Mouse (Mus musculus) embryo, embryonic 9.5 days (tissue): Measurements from ENCODE around the gene Cacna1d.

Experiments
- DNase-seq: peaks from one replicate; pipeline ENCODE4 v3.0.0-alpha.2; 2017; ENCODE audit errors: extremely low spot score

The Cacna1d gene

DNA sequence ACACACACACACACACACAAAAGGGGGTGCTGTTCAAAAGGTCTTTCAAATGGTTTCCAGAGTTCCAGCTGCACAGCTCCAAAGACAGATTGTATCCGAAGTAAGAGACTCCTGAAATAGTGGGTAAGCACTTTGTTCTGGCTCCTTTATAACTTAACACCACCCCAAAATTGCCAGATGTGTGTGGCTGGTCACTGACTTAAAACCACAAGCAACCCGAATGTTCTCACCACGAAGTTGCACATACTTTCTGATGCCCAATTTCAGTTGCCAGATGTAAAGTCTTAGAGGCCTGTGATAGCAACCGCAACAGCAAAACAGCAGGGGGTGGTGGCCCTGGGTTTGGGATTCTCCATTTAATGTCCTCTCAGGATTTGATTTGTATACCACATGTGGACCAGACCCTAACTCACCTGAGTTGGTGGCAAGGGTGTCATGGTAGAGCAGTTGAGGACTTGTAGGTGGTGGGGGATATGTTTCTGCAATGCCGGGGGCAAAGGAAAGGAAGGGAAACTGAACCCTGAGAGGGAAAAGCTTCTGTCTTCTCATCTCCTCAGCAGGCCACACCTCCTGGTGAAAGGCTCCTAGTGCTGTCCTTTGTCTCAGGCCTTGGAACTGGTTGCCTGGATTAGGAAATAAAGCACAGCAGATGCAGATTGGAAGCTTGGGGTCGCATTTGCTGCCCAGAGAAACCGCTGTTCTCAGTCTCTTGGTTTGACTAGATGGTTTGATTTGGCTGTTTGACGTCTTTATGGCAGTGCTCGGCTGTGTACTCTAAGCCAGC lies 471.3 kb downstream of the Cacna1d start:
- DNase-seq = no peak

DNA sequence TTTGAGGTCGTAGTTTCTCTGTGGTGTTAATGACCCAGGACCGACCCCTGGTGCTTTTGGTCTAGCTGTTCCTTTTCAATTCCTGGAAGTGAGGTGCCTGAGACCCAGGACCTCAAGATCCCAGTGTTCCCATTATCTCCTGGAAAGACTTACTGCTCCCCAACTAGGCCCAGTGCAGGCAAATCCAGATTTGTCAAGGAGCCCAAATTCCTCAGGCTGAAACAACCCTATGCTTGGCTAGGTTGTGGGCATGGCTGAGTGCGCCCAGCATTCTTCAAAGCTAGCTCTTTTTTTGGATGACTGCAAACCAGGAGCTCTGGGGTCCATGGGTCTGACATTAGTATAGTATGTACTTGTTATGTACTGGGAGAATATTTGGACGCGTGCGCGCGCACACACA lies 471.9 kb downstream of the Cacna1d start:
- no peak for DNase-seq

DNA sequence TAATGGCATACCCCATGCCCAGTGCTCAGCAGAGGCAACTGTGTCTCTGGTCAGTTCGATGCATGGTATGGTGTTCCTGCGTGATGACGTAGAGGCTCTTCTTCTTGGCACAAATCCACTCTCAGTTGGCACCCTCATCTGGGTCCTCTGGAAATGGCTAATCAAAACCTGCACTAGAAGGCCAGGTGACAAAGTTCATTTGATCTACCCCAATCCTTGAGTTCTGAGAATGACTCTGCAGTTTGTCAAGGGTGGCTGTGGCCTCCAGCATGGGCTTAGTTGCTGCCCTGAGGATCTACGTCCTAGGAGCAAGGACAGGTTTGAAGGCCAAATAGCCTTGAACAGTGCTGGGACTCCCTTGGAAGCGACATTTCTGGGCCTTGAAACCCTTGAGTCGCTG lies 472.4 kb downstream of the Cacna1d start:
- no peak for DNase-seq

DNA sequence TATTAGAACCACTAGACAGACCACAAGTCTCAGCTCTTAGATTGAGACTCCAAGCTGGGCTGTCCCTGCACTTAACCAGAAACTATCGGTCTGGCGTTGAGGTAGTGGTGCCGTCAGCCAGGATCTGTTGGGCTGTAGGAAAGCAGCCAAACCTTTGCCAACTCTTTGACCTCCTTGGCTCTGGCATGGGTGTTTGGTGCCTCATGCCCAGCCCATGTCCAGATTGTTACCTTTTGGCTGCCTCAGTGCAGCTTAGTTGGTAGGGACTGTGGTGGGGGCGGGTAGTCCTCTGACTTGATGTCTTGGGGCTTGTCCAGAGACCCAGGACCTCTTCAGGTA lies 472.8 kb downstream of the Cacna1d start:
- no peak for DNase-seq

DNA sequence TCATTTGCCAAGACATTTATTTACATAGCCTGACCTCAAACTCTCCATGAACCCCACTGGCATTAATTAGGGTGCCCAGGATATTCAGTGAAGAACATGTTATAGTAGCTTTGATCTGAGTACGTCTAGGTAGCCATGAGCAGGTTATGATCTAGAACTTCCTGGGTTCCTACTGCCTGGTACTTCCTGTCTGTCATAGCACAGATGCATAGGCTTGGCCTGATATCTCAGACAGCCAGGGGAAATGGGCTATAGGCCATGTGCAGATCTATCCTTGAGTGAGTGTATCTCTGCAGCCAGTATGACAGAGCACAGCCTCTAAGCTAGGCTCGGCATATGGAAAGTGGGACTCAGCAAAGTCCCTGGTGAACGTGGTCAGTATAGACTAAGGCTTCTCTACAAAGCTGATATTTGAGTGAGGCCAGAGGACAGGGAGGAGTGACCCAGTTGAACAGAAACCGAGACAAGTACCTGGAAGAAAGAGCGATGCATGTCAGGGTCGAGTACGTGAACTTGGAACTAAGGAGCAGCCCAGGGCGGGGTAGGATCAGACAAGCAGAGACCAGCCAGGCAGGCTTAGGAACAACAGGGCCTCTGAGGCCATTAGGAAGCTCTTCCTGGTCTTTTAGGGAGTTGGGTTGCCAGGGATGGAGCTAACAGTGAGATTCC lies 473.3 kb downstream of the Cacna1d start:
- no peak for DNase-seq

DNA sequence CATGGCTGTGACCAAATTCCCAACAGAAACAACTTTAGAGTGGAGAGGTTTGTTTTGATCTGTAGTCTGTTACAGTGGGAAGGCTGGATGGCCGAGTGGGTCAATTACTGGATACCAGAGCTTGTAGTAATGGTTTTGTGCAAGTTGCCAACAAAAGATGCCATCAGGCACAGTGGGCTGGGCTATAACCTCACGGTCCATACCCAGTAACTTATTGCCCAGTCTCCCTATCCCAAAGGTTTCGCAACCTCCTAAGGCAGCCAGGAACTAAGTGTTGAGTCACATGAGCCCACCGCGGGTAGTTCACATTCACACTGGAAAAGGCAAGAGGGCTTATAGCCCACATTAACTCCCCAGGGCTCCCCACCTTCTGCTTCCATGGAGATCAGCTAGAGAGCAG lies 474.6 kb downstream of the Cacna1d start:
- DNase-seq = no peak

DNA sequence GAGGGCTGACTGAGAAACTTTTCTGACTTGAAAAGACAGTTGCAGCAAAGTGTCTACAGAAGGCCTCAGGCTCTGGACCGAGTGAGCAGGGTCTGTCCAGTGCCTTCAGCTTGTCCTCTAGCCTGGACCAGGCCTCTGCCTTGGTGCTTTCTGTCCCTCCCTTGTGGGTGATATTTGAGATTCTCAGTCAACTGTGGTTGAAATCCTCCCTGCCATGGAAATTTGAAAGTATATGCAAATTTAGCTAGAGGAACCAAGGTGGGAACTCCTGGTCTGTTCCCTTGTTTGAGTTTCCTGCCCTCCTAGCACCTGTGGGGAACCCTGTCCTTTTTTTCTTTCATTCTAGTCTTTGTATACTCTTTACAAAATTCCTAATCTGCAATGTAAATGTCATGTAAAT lies 476.2 kb downstream of the Cacna1d start:
- DNase-seq = no peak

DNA sequence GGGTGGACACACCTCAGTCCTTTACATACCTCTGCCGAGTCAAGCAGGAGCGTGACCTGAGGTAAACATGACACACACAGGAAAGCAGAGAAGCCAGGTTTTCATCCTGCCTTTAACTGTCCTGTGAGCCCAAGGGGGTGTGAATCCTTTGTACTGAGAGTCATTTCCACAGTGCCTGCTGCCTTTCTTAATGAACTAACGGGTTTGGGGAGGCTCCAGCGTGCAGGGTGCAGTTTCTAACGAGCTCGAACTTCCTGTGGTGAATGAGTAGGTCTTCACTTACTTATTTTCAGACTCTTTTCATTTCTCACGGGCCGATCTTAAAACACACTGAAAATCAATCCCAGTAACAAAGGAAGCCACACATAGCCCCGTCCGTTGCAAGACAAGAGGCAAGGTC lies 476.8 kb downstream of the Cacna1d start:
- no peak for DNase-seq

DNA sequence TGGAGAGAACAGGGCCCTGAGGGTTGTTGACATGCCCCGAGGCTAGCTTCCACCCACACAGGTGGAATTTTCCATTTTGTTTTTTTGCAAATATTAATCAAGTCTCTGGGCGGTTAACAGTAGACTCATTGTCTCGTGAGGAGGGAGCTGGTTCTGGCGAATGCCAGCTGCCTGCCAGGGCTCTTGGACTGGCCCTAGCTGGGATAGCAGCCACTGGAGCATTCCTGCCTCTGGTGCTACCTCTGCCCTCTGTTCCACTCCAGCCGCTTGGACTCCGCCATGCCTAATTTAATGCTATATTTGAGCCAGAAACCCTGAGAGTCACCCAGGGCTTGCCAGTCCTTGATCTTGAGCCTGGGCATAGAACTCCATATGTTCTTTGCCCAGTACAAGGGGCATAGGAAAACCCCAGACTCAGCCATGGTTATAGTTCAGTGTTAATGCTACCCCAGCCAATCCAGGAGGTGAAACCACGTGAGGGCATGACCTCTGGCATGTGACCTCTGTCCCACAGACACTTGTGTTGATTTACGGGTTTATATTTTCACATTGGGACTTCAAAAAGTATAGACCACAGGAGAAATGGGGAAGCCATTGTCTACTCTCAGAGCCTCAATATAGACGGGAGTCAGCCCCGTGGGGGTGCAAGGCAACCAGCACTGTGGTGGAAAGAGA lies 479.2 kb downstream of the Cacna1d start:
- DNase-seq = no peak

DNA sequence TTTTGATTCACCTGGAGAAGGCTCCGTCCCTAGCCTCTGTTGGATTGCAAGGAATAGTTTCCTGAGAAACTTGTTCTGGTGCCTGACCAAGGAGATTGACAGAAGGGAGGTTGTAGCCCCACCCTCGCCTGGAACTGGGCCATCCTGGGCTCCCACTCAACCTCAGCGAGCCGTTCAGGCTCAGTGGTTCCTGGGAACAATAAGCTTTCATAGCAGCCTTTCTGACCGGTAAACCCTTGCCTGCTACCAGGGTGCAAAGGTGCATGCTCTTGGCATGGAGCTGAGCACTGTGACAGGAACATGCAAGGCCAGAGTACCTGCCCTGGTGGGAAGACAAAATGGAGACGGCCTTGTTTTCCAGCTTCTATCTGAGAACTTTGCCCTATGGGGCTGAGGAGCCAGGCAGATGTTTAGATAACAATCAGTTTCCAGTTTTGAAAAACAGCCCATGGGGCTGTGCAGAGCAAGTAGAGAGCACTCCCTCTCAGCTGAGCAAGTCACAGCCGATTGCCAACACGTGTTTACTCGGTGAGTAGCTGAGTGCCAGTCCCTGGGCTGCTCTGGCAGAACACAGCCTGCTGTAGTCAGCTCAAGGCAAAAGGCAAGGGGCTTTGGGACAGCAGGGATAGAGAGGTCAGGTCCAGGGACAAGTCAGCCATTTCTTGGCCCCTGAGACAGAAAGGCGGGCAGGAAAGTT lies 481.2 kb downstream of the Cacna1d start:
- no peak for DNase-seq

DNA sequence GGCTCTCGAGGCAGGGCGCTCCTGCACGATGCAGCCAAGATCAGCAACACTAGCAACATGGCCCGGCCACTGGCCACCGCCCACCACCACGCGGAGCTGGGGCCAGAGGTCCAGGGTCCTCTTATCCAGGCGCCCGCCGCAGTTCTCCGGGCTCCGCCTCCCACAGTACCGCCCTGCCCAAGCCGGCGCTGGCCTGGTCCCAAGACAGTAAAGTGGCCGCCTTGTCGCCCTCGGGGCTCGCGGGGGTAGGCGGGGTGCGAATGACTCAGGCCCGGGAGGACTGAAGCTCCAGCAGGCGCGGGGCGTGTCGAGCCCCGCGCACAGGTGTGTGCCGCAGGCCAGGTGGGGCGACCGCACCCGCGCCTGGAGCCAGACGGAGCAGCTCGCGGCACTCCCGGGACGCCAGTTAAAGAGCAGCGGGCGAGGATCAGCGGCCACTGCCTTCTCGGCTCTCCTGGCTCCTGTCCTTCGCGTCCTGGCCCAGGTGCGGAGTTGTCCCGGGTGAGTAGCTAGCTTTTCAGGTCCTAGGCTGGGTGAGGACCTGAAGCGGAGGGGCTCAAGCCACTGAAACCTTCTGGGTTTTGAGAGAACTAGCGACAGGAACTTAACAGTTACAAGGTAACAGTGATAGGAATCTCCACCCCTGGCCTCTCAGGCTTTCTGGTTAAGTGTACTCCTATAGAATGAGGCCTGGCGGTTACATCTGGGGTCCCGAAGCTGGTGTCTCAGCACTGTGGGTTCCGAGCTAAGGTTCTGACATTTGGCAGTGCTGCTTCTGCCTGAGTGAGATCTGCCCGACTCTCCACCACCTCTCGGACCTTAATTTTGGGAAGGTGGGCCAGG lies 482.3 kb downstream of the Cacna1d start, which contains the start of the genes Il17rb and Chdh:
TSS of gene Il17rb (minus strand) at position 164 of the 843 bp plus-strand sequence.
TSS of gene Chdh (plus strand) at position 291 of the 843 bp plus-strand sequence.
- peak; percentile 52 for DNase-seq

DNA sequence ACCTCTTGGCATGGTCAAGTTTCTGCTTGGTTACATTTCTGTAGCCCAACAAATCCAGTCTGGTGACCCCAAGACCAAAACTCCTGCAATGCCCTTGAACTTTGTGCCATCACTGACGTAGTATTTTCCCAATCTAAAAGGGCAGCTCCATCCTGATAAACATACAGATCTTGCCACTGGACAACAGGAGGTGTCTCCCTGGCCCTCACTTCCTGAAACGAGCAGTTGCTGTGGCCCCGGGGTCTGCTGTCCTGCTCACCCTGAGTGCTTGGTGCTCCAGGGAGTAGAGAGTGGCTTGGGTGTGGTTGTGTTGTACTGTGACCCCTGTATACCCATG lies 491.8 kb downstream of the Cacna1d start:
- DNase-seq = no peak

DNA sequence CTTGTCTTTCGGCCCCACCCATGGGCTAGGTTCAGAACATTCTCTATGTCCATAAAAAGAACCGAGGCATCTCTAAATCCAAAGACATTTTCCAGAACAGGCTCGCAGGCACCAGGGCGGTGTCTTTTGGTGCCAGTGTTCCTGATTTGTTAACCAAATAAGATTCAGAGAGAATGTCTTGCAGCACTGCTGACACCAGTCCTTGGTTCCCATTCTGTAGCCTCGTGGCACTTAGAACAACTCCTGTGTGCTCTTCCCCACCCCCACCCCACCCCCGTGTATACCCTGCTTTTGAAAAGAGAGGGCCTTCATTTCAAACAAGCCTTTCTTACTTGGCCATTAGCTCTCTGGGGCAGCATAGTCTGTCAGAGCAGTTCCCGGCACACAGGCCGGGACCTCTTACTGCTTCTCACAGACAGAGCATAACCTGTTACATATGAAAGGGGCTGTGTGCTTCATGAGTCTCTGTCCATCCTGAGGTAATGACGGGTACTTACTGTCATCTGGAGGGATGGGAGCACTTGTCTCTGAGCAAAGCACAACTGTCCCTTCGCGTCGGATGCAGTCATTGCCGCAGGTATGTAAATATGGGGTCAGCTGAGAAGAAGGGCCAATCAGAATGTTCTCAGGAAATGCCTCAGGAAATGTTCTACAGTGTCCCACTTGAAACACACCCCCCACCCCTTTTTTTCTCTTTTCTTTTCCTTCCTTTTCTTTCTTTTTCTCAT lies 492.3 kb downstream of the Cacna1d start:
- DNase-seq = no peak

DNA sequence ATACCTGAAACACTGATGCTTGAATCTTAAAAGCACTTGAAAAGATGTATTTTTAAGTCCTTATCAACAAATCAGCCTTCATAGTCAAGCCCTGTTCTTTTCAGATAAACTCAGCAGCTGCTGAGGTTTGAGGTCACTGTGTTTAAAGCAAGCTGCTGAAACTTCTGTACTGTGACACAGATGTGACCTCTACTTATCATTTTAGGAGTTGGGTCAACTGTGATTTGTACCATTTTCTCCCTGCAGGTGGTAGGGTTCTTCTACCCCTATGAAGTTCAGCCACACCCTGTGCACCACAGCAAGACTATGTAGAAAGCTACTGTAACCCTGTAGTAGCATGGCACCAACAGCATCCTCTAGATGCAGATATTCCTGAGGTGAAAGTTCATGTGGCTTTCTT lies 493.9 kb downstream of the Cacna1d start:
- DNase-seq = no peak

DNA sequence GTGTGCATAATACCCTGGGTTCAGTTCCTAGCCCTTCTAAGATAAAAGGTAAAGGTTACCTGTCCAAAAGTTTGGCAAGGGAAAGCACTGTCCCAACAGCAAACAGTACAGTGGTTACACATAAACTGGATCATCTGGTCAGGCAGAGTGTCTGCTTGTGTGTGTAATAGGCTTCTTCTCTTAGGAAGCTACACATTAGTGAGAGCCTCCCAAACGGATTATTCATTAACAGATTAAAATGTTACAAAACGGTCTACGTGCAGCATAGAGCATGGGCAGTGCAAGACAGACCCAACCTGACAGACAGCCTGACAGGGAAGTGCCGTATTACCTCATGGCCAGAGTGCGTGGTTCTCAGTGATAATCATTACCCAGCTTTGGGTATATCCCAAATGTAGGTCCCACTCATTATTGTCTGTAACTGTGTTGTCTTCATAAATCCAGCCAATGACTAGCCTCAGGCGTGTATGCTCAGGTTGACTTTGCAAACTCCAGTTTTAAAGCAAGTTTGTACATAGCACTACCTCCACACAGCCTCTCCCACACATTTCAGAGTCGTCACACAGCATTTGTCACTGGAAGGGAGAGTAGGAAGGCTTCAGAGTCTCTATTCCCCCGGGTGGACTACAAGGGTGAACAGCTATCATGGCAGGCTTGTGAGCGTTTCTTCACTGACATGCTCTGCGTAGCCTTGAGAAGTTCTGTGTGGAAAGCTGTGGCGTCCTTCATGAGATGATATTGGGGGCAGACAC lies 495.1 kb downstream of the Cacna1d start:
- no peak for DNase-seq

DNA sequence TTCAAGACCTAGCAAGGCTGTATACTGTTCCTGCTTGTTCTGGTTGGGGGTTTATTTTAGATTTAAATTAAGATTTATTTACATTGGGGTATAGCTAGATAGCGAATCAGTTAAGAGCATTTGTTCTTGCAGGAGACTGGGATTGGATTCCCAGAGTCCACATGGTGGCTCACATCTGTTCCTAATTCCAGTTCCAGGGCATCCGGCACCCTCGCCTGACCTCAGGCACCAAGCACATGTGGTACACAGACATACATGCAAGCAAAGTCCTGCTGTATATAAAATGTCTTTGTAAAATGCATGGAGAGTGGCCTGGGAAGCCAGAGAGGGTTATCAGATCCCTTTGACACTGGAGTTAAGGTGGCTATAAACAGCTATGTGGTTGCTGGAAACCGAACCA lies 496.3 kb downstream of the Cacna1d start:
- peak; percentile 18 for DNase-seq
